Mouse (Mus musculus): ENCODE measurements at regions not wholly inside any gene's neighbourhood (a gene's known extent, or its start where the extent isn't known, plus 50 kb on each side); places are given as distances from the start of the nearest gene placed in this dataset.

DNA sequence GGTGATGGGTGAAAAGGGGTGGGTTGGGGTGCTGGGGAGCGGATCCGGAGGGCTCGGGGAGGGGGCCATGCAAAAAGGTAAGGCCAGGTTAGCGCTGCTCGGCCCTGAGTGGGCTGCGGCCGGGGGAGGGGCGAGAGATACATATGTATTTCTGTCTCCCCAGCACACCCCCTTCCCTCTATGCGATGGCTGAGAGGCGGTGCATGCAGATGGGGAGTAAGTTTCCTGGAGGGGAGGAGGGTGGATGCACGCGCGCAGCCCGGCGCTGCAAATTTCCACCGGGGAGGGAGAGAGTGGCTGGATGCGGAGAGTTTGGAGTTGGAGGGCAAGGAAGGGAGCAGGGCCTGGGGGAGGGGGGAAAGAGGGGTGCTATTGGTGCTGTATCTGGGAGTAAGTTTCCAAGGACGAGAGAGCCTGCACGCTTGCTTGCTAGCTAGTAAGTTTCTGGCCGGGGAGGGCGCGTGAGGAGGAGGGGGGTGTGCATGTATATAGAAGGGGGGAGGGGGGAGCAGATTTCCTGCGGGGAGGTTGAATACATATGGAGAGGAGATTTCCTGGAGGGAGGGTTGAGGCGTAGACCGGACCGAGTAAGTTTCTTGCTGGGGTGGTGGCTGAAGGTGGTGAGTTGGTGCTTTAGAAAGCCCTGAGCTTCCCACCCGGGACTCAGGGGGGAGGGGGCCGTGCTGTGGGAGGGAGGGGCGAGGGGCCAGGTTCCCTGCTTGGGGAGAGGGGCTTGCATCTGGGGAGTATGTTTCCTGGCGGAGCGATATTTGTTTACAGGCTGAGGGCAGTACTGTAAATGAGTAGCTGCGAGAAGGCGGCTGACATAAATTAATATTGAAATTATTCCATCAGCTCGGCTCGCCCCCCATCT, 130.8 kb upstream of the Ubr2 start:
- DNase-seq (ENCODE audit: low read depth, low spot score), result peak; percentile 81

GRCm38 (mm10) chr17:47140241-47140968, 130.0 kb upstream of the Ubr2 start:
- peak; percentile 76 for DNase-seq (ENCODE audit: low read depth, low spot score)

- DNase-seq (ENCODE audit: low read depth, low spot score), result peak; percentile 94
These were observed 129.4 kb upstream of the Ubr2 start for GRCm38 (mm10) chr17:47139730-47140231.

GRCm38 (mm10) chr17:47139171-47139617, 128.8 kb upstream of the Ubr2 start:
- no peak for DNase-seq (ENCODE audit: low read depth, low spot score)

GRCm38 (mm10) chr17:47138174-47138573, 127.8 kb upstream of the Ubr2 start:
- DNase-seq (ENCODE audit: low read depth, low spot score), result no peak

- no peak for DNase-seq (ENCODE audit: low read depth, low spot score)
These were observed 125.0 kb upstream of the Ubr2 start for GRCm38 (mm10) chr17:47135391-47135790.

- no peak for DNase-seq (ENCODE audit: low read depth, low spot score)
These were observed 123.4 kb upstream of the Ubr2 start for GRCm38 (mm10) chr17:47133785-47134184.

GRCm38 (mm10) chr17:47127571-47127970, 117.2 kb upstream of the Ubr2 start:
- no peak for DNase-seq (ENCODE audit: low read depth, low spot score)

GRCm38 (mm10) chr17:47123576-47123975, 113.2 kb upstream of the Ubr2 start:
- DNase-seq (ENCODE audit: low read depth, low spot score), result no peak

DNA sequence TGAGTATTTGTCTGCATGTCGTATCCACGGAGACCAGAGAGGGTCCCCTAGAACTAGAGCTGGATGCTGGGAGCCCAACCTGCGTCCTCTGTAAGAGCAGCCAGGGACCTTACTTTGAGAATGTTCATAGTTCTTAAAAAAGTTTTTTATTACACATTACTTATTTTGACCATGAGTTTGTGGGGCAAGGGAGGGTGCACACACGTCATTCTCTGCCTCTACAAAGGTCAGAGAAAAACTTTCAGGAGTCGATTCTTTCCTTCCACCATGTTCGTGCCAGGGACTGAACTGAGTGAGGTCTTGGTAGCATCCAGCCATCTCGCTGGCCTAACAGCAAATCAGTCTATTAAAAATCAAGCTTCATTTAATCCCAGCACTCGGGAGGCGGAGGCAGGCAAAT, 111.9 kb upstream of the Ubr2 start:
- no peak for DNase-seq (ENCODE audit: low read depth, low spot score)

DNA sequence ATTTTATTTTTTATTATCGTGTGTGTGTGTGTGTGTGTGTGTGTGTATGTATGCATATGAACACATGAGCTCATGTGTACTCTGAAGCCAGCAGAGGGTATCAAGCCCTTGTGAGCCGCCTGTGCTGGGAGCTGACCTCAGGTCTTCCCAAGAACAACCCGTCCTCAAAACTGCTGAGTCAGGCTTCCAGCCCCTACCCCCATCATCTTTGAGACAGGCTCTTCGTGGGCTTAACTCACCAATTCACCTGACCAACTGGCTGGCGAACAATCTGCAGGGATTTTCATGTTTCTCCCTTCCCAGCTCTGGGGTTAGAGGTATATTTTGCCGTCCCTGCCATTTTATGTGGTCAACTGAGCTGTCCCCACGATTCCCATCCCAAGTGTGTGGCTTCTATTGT, 107.7 kb upstream of the Ubr2 start:
- no peak for DNase-seq (ENCODE audit: low read depth, low spot score)

DNA sequence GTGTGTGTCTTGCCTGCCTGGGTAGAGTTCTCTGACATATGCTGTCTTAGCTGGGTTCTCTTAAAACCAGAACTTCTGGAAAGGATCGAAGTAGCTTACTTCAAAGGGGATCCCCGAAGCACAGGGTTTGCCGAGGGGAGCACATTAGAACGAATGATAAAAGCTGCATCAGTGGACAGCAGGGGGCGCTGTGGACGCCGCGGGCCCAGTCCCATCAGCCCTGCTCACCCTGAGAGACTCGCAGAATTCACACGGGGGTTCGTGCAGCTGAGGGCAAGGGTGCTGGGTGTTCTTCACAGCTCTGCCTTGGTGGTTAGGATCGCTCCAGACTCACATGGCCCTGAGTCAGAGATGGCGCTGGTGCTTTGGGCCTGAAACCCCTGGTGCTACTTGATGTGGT, 105.4 kb upstream of the Ubr2 start:
- no peak for DNase-seq (ENCODE audit: low read depth, low spot score)

DNA sequence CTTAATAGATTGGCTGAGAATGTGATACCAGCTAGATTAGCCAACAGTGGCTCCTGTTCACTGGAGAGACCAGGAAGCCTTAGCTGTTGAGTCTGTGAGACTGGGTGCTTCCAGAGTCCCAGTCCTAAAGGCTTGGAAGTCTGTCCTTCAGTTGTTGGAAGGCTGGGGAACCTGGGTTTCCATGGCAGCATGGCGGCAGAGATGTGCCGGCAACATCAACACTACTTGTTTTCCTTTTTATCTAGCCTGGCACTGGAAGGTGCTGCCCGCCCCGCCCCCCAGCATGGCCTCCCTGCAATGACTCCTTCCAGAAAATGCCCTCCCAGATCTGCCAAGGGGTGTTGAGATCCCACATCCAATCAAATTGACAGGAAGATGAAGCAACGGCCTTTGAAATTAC, 104.8 kb upstream of the Ubr2 start:
- DNase-seq (ENCODE audit: low read depth, low spot score), result no peak

- no peak for DNase-seq (ENCODE audit: low read depth, low spot score)
These were observed 104.4 kb upstream of the Ubr2 start for GRCm38 (mm10) chr17:47114736-47115135.

DNA sequence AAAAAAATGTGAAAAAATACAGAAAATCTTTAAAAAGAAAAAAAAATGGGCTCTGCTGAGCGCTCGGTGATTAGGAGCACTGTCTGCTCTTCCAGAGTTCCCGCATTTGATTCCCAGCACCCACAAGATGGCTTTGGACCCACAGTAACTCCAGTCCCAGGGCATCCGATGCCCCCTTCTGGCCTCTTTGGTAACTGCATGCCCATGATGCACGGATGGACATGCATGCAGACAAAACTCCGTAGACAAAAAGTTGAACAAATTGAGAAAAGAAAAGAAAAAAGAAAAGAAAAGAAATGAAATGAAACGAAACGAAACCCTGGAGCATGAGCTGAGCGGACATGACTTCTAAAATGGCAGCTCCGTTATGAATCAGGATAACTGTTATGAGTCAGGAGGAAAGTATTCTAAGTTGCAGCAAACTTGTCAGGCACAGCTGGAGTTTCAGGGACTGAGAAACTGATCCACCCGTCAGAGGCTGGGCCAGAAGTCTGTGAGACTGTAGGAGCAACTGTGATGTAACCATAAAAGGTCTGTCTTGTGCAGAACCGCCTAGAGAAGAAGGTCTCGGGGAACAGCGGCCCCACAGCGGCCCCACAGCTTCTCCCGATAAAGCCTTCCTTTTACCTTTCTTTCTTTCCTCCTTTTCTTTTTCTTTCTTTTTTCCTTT, 102.3 kb upstream of the Ubr2 start:
- no peak for DNase-seq (ENCODE audit: low read depth, low spot score)

- no peak for DNase-seq (ENCODE audit: low read depth, low spot score)
These were observed 100.5 kb upstream of the Ubr2 start for GRCm38 (mm10) chr17:47110836-47111235.

- DNase-seq (ENCODE audit: low read depth, low spot score), result no peak
These were observed 94.0 kb upstream of the Ubr2 start for GRCm38 (mm10) chr17:47104328-47104727.

DNA sequence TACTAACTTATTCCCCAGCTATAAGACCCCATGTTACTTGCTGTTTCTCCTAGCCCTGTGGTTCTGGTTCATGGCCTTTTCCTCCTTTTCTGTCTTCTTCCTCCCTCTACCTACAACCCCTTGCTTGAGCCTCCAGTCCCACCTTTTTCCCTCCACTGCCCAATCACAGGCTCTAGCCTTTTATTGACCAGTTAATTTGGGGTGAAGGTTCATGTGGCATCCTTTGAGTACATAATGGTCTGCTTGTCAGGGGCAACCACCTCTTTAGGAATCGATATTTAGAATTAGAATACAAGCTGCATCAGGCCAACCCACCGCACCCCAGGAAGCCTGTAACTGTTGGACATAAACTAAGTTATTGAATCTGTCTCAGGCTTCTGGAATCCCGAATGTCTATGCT, 84.8 kb upstream of the Ubr2 start:
- no peak for DNase-seq (ENCODE audit: low read depth, low spot score)

GRCm38 (mm10) chr17:47092076-47092475, 81.7 kb upstream of the Ubr2 start:
- DNase-seq (ENCODE audit: low read depth, low spot score), result no peak

DNA sequence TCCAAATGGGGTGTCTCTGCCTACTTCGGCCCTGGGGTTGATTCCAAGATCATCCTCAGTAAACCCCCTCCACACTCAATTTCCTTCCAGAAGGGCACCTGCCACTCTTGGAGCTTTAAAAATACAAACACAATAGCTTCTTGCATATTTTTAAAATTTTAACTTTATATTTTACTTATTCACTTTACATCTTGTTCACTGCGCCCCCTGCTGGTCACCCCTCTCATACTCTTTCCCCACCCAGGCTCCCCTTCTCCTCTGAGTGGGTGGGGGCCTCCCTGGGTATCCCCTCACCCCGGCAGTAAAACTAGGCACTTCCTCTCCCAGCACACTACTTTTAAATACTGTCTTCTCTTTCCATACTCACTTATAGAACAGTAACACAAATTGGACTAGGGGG, 79.4 kb upstream of the Ubr2 start:
- DNase-seq (ENCODE audit: low read depth, low spot score), result no peak

GRCm38 (mm10) chr17:47069206-47069605, 58.9 kb upstream of the Ubr2 start:
- DNase-seq (ENCODE audit: low read depth, low spot score), result no peak

GRCm38 (mm10) chr17:47065307-47065901, 55.0 kb upstream of the Ubr2 start:
- no peak for DNase-seq (ENCODE audit: low read depth, low spot score)
